Mouse (Mus musculus): ENCODE data around the gene Acot10. TPM values are rescaled to one million over a fixed set of nuclear protein-coding genes. Genes with fewer than 3 reads are reported as not detected.
A peak's percentile ranks its signal among the peaks of the same experiment; 100 is the strongest.
"Not testable (repeated sequence)": the region's sequence is repeated elsewhere in the genome, so short reads cannot be mapped to it uniquely, and the experiment has no call there.

Acot10 gene
- polyA plus RNA-seq (2015; fragmentation: Nextera tagmentation; extraction: Ambion mirVana), result 0.46 TPM in 1 of 2 replicates, not detected in the other

DNA sequence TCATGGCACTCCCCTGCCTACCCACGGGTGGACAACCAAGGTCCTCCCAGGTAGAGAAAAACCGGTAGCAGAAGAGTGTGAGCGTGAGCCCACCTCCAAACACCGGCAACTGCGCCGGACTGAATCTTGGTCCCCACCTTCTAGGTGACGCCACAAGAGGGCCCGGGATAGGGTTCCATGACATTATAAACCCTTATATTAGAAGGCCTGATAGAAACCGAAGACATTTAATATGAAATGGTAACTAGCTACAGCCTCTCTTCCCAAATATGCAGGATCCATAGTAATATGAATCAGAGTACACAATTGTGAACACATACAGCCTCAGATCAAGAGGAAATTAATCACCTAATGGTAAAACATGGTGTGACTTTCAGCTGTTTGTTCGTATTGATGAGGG is at the start of gene Acot10:
Acot10 (minus strand) TSS at position 101 of the 400 bp plus-strand sequence.
- Histone ChIP-seq H3K4me3 (no peak within 1 kb of the TSS), H3K36me3 (no peaks in the 10 kb centered on the region), H3K27me3 (no peaks in the 10 kb centered on the region), H3K4me2 (no peak within 1 kb of the TSS), H3K4me1 (replicated peaks) (no peaks in the 10 kb centered on the region), H3K9ac (no peak within 1 kb of the TSS), H3K9me3 (no peaks in the 10 kb centered on the region), H3K27ac (replicated peaks) (no peak within 1 kb of the TSS)
- 92% methylated on average over 10 of the region's 10 CpGs for WGBS
- ATAC-seq (ENCODE audit: low read depth), result no peak

- H3K27me3 ChIP-seq, result no peaks in the 10 kb centered on the region
- no peak overlapping the region for H3K9ac ChIP-seq
- 71% methylated on average over 4 of the region's 4 CpGs for WGBS
- H3K4me1 ChIP-seq (replicated peaks), result no peaks in the 10 kb centered on the region
- H3K36me3 ChIP-seq, result no peaks in the 10 kb centered on the region
- H3K4me3 ChIP-seq, result no peak overlapping the region
- no peak overlapping the region for H3K27ac ChIP-seq (replicated peaks)
- no peak for ATAC-seq (ENCODE audit: low read depth)
- no peaks in the 10 kb centered on the region for H3K9me3 ChIP-seq
- H3K4me2 ChIP-seq, result no peak overlapping the region
Measured at GRCm38 (mm10) chr15:20711859-20712258, 45.3 kb upstream of the Acot10 start.

- Histone ChIP-seq H3K4me3 (no peak overlapping the region), H3K4me1 (replicated peaks) (no peaks in the 10 kb centered on the region), H3K4me2 (no peak overlapping the region), H3K9ac (no peak overlapping the region), H3K36me3 (no peaks in the 10 kb centered on the region), H3K9me3 (no peaks in the 10 kb centered on the region), H3K27ac (replicated peaks) (no peak overlapping the region), H3K27me3 (no peaks in the 10 kb centered on the region)
- no peak for ATAC-seq (ENCODE audit: low read depth)
- WGBS, result 81% methylated on average over 5 of the region's 5 CpGs
Measured at GRCm38 (mm10) chr15:20696229-20696628, 29.7 kb upstream of the Acot10 start.

DNA sequence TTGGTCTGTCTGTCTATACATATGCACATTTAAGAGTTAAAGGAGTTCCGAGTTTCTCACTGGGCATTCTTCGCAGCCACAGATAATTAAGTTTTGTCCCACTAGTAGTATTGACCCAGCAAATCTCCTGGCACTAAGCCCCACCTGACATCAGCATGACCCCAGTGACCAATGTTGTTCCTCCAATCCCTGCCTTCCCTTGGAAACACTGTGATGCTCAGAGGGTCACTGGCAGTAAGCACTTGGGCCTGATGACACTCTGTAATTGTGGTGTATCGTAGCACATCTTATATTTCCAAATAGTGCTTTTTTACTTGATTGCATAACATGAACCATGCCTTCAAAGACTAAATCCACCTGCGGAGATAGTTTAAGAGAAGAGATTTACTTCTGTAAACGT is 17.6 kb upstream of the Acot10 start:
- 79% methylated on average over 5 of the region's 5 CpGs for WGBS
- ATAC-seq (ENCODE audit: low read depth), result no peak

GRCm38 (mm10) chr15:20682719-20683118 is 16.2 kb upstream of the Acot10 start:
- ATAC-seq (ENCODE audit: low read depth), result no peak
- no peaks in the 10 kb centered on the region for H3K9me3 ChIP-seq

More for the DNA sequence above, 17.6 kb upstream of the Acot10 start:
- no peaks in the 10 kb centered on the region for H3K27me3 ChIP-seq
- no peak overlapping the region for H3K9ac ChIP-seq
- no peaks in the 10 kb centered on the region for H3K9me3 ChIP-seq
- no peak overlapping the region for H3K4me2 ChIP-seq
- H3K36me3 ChIP-seq, result no peaks in the 10 kb centered on the region
- H3K4me3 ChIP-seq, result no peak overlapping the region
- H3K4me1 ChIP-seq (replicated peaks), result no peaks in the 10 kb centered on the region
- H3K27ac ChIP-seq (replicated peaks), result no peak overlapping the region

DNA sequence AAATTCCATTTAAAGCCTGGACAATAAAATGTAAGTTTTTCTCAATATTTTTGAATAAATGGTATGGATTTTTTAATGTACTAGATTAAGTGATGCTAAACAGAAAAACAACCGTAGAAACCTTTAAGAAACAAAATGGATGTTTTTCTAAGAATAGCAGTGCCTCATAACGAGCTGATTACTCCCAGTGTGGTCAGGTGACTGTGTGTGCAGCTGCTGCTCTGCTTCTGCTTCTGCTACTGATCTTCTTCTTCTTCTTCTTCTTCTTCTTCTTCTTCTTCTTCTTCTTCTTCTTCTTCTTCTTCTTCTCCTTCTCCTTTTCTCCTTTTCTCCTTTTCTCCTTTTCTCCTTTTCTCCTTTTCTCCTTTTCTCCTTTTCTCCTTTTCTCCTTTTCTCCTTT is 3.0 kb upstream of the Acot10 start:
- not testable (repeated sequence) for H3K9ac ChIP-seq; H3K9me3 ChIP-seq; H3K4me1 ChIP-seq (replicated peaks); ATAC-seq (ENCODE audit: low read depth); H3K4me2 ChIP-seq; H3K4me3 ChIP-seq; H3K27me3 ChIP-seq; H3K36me3 ChIP-seq; H3K27ac ChIP-seq (replicated peaks)
- WGBS, result 69% methylated on average over 2 of the region's 2 CpGs

More at GRCm38 (mm10) chr15:20682719-20683118, 16.2 kb upstream of the Acot10 start:
- Histone ChIP-seq H3K36me3 (no peaks in the 10 kb centered on the region), H3K4me1 (replicated peaks) (no peaks in the 10 kb centered on the region), H3K4me2 (no peak overlapping the region), H3K27ac (replicated peaks) (no peak overlapping the region), H3K9ac (no peak overlapping the region), H3K27me3 (no peaks in the 10 kb centered on the region), H3K4me3 (no peak overlapping the region)
- 74% methylated on average over 2 of the region's 2 CpGs for WGBS

DNA sequence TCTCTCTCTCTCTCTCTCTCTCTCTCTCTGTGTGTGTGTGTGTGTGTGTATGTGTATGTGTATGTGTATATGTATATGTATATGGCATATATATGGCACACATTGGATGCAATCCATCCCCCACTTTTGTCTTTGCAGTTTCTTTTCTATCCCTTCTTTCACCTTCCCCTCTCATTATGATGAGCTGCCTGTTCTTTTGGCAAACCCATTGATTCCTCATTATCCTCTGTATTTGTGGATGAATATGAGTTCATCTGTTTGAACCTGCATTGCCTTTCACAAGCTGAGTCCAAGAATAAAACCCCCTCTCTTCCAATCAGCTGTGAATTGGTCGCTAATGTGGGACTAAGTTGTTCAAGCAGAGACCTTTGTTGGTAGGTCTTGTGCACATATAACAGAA is 1.4 kb upstream of the Acot10 start:
- Histone ChIP-seq H3K4me3 (no peak overlapping the region), H3K4me2 (no peak overlapping the region), H3K9ac (no peak overlapping the region), H3K36me3 (no peaks in the 10 kb centered on the region), H3K27me3 (no peaks in the 10 kb centered on the region), H3K4me1 (replicated peaks) (no peaks in the 10 kb centered on the region), H3K9me3 (no peaks in the 10 kb centered on the region), H3K27ac (replicated peaks) (no peak overlapping the region)
- WGBS, result 70% methylated on average over 1 of the region's 1 CpGs
- no peak for ATAC-seq (ENCODE audit: low read depth)

- ATAC-seq (ENCODE audit: low read depth), result no peak
- Histone ChIP-seq H3K27ac (replicated peaks) (no peak overlapping the region), H3K36me3 (no peaks in the 10 kb centered on the region), H3K27me3 (no peaks in the 10 kb centered on the region), H3K9me3 (no peaks in the 10 kb centered on the region), H3K4me3 (no peak overlapping the region), H3K4me2 (no peak overlapping the region), H3K9ac (no peak overlapping the region), H3K4me1 (replicated peaks) (no peaks in the 10 kb centered on the region)
Measured at GRCm38 (mm10) chr15:20667350-20667749, 800 bp upstream of the Acot10 start.

DNA sequence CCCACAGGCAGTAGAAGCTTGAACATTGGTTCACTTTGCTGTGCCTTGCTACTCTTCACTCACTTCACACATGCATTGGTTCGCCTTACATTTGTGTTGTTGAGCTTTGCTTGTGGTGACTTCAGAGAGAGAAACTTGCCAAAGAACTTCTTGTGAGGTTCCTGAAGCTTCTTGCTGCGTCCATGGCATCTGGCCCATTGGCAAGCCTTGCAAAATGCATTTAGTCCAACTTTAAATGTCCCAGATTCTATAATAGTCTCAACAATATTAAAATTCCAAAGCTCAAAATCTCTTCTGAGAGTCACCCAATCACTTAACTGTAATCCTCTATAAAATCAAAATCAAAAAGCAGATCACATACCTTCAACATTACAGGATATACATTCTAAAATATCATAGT is 6.3 kb downstream of the Acot10 start:
- no peak for ATAC-seq (ENCODE audit: low read depth)
- Histone ChIP-seq H3K27me3 (no peaks in the 10 kb centered on the region), H3K9me3 (no peaks in the 10 kb centered on the region), H3K27ac (replicated peaks) (no peak overlapping the region), H3K9ac (no peak overlapping the region), H3K36me3 (no peaks in the 10 kb centered on the region), H3K4me3 (no peak overlapping the region), H3K4me2 (no peak overlapping the region), H3K4me1 (replicated peaks) (no peaks in the 10 kb centered on the region)
- WGBS, result 79% methylated on average over 2 of the region's 2 CpGs

DNA sequence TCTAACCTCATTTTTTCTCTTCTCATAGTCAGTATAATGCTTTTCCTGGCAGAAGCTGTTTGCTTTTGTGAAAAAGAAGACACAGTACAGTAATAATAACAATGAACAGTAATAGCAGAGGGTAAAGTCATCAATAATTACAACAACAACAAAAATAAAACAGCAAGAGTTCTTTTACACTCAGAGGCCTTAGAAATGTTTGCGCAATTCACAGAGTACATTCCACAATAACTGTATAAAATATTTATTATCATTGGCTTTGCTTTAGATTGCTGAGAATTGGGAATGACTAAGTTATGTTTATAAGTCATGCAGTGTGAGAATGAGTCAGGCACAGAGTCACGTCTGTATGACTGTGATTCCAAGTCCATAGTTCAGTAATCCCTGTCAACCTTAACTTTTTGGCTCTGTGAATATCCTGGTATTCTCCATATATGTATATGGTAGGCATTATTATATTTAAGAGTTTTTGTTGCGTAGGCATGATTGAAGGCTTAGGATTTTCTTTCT is 23.6 kb downstream of the Acot10 start:
- Histone ChIP-seq H3K9ac (no peak overlapping the region), H3K4me3 (no peak overlapping the region), H3K27ac (replicated peaks) (no peak overlapping the region), H3K4me1 (replicated peaks) (peaks cover 4% of the 10 kb centered on the region; the same call in 1 of the 2 replicates), H3K36me3 (no peaks in the 10 kb centered on the region), H3K4me2 (no peak overlapping the region), H3K27me3 (no peaks in the 10 kb centered on the region), H3K9me3 (no peaks in the 10 kb centered on the region)
- WGBS, result 80% methylated on average over 3 of the region's 3 CpGs
- no peak for ATAC-seq (ENCODE audit: low read depth)

GRCm38 (mm10) chr15:20639155-20639554 is 27.4 kb downstream of the Acot10 start:
- Histone ChIP-seq H3K27ac (replicated peaks) (no peak overlapping the region), H3K4me1 (replicated peaks) (peaks cover 4% of the 10 kb centered on the region; the same call in 1 of the 2 replicates), H3K27me3 (no peaks in the 10 kb centered on the region), H3K36me3 (no peaks in the 10 kb centered on the region), H3K9ac (no peak overlapping the region), H3K9me3 (no peaks in the 10 kb centered on the region), H3K4me3 (no peak overlapping the region), H3K4me2 (no peak overlapping the region)
- WGBS, result 40% methylated on average over 2 of the region's 2 CpGs
- peak; percentile 53 for ATAC-seq (ENCODE audit: low read depth)

DNA sequence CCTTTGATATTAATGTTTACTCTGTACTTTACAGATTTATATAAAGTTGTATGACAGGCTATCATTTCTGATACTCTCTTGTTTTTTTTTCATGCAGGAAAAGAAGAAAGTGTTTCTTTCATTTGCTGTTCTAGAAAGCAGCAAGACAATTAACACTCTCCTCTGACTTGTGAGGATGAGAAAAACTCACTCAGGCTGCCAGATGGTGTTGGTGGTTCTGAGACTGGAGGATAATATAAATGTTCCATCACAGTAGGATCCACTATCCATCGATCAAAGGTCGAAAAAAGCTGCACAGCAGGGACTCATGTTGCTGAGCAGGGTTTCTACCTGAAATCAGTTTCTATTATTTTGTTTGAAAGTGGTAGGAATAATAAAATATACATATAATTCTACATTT is 32.0 kb downstream of the Acot10 start:
- peaks cover 4% of the 10 kb centered on the region; the same call in 1 of the 2 replicates for H3K4me1 ChIP-seq (replicated peaks)
- no peak overlapping the region for H3K9ac ChIP-seq
- H3K9me3 ChIP-seq, result no peaks in the 10 kb centered on the region
- H3K36me3 ChIP-seq, result no peaks in the 10 kb centered on the region
- no peaks in the 10 kb centered on the region for H3K27me3 ChIP-seq
- H3K4me3 ChIP-seq, result no peak overlapping the region
- H3K27ac ChIP-seq (replicated peaks), result no peak overlapping the region
- ATAC-seq (ENCODE audit: low read depth), result no peak
- WGBS, result 64% methylated on average over 2 of the region's 2 CpGs
- H3K4me2 ChIP-seq, result no peak overlapping the region

Measured in neural tube, embryonic 13.5 days (tissue).